Mouse (Mus musculus) hindbrain, postnatal 0 days (tissue): ENCODE measurements around the gene Hoxb8. TPM values are rescaled to one million over a fixed set of nuclear protein-coding genes. Genes with fewer than 3 reads are reported as not detected.

Experiments used
- ATAC-seq: fragments of 200-750 bp; cut with Nextera tagmentation; 2 replicates; pipeline ENCODE4 v1.8.0; 2017; ENCODE audit warnings: mild to moderate bottlenecking, moderate TSS enrichment, moderate library complexity
- DNase-seq: peaks from one replicate; pipeline ENCODE4 v3.0.0-alpha.2; 2015; ENCODE audit warnings: low spot score
- H3K27ac ChIP-seq: fragments of 300-500 bp; sonication (generic); 2 replicates; pipeline ENCODE4 v1.5.1; 2014; ENCODE audit warnings: mild to moderate bottlenecking
- H3K27me3 ChIP-seq: fragments of 300-500 bp; sonication (generic); 2 replicates; pipeline ENCODE4 v1.6.1; 2014; ENCODE audit warnings: low read length, mixed read lengths; ENCODE audit not compliant: insufficient read depth
- H3K36me3 ChIP-seq: fragments of 300-500 bp; sonication (generic); 2 replicates; pipeline ENCODE4 v1.6.1; 2014; ENCODE audit warnings: low read length, mixed read lengths; ENCODE audit not compliant: insufficient read depth
- H3K4me1 ChIP-seq: fragments of 300-500 bp; sonication (generic); 2 replicates; pipeline ENCODE4 v1.6.1; 2014; ENCODE audit warnings: antibody characterized with exemption, low read length, mixed read lengths; ENCODE audit not compliant: insufficient read depth
- H3K4me2 ChIP-seq: fragments of 300-500 bp; sonication (generic); 2 replicates; pipeline ENCODE4 v1.6.1; 2014; ENCODE audit warnings: low read depth, mild to moderate bottlenecking, low read length, moderate library complexity, mixed read lengths
- H3K4me3 ChIP-seq: fragments of 300-500 bp; sonication (generic); 2 replicates; pipeline ENCODE4 v1.5.1; 2014; ENCODE audit warnings: low read length
- H3K9ac ChIP-seq: fragments of 300-500 bp; sonication (generic); replicated peaks from 2 replicates; pipeline ENCODE4 v1.6.1; 2014; ENCODE audit warnings: mild to moderate bottlenecking, low read length, moderate library complexity, mixed read lengths
- H3K9me3 ChIP-seq: fragments of 300-500 bp; sonication (generic); 2 replicates; pipeline ENCODE4 v1.6.1; 2016; ENCODE audit warnings: low read length, mixed read lengths
- CTCF ChIP-seq: IDR thresholded peaks from 2 replicates; pipeline ENCODE4 v1.5.1; 2016; ENCODE audit warnings: antibody characterized with exemption, control low read depth, low read depth
- WGBS: fragments of 180-500 bp; shearing (Covaris S2); extraction: QIAGEN DNeasy Blood & Tissue Kit; methylation state at CpG from one replicate; pipeline ENCODE4 v1.1.7; 2014; 5-methylcytosine and 5-hydroxymethylcytosine counted together
- polyA plus RNA-seq: library from polyadenylated mRNA; unstranded; fragments of >200 nt; fragmentation: Nextera tagmentation; extraction: Ambion mirVana; gene quantifications from 2 replicates; pipeline ENCODE4 v1.2.1, GENCODE M21; 2015
- total RNA-seq: library from RNA; depleted of rRNA; stranded (reverse); fragments of >200 nt; gene quantifications from 2 replicates; pipeline ENCODE4 v1.2.3, GENCODE M21; 2014

Hoxb8 gene
- total and polyA plus RNA-seq, 2 experiments from 2014 or later = 4.6 to 28.0 TPM

DNA sequence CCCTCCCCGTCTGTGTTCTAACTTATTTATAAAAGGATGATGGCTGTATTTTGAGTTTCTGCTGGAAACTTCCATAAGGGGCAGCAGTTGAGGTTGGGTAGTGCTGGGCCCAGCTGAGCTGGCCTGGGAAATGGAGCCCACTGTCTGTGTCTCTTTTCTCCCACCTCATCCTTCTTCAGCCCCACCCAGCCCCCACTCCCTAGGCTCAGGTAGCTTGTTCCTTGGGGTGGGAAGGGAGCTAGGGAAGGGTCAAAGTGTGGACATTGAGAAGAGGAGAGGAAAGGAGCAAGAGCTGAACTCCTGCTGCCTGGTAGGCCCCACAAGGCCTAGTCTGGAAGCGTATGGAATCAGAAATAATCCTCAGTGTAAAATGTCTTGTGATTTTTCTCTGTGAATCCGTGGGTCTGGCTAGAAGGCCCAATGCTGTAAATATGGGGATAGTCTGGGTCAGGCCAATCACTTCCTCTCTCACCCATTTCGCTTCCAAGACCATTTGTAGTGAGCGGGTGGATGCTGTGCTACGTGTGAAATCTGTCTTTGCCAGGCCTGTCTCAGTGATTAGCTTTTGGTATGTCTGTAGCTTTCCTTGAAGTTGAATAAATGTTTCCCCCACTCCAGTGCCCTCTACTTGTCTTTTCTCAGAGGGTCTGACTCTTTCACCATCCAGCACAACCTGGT lies 23.9 kb downstream of the Hoxb8 start:
- Histone ChIP-seq H3K27ac (peak overlapping the region; percentile 29; the same call in 1 of the 2 replicates), H3K9ac (no peak overlapping the region), H3K4me1 (no peaks in the 10 kb centered on the region), H3K27me3 (peaks cover 83% of the 10 kb centered on the region), H3K4me2 (peak overlapping the region; percentile 30), H3K9me3 (no peaks in the 10 kb centered on the region), H3K36me3 (no peaks in the 10 kb centered on the region), H3K4me3 (0 out of 2 replicates have a peak overlapping the region, but pooled peaks have one; percentile 5)
- TF ChIP-seq CTCF = no peak
- 46% methylated on average over 6 of the region's 6 CpGs for WGBS
- DNase-seq = no peak
- no peak for ATAC-seq

DNA sequence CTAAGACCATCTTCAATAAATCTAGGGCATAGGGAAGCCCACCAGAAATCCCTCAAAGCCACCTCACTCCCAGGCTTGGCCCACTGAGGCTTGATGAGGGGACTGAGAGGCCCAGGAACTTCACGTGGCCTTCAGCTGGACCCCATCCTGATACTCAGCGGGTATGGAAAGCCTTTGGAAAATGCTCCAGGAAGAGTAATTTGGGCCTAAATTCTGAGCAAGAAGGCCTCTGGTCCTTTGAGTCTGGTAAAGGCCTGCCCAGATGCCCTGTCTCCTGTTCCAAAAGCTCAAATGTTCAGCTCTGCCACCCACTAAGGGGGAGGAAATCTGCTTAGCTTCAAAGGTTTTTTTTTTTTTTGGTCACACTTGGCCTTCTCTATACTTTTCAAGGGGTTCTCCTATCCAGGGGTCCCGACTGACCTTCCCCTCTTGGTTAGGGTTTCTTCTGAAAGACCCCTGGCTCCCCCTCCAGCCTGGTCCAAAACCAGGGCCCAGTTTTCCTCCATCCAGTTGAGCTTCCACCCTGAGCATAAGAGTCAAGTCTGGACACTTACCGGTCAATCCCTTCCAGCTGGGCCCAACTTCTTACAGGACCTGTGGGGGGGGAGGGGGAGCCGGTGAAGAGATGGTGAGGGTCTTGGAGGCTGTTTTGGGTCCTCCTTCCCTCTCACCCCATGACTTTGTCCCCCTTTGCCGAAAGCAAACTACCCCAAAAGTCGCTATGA lies 24.6 kb downstream of the Hoxb8 start:
- TF ChIP-seq CTCF = no peak
- H3K27me3 ChIP-seq = peaks cover 84% of the 10 kb centered on the region
- WGBS = 22% methylated on average over 7 of the region's 7 CpGs
- H3K9ac ChIP-seq = no peak overlapping the region
- no peaks in the 10 kb centered on the region for H3K9me3 ChIP-seq
- no peak for ATAC-seq
- H3K27ac ChIP-seq = no peak overlapping the region
- H3K4me3 ChIP-seq = no peak overlapping the region
- peak overlapping the region; percentile 30 for H3K4me2 ChIP-seq
- no peaks in the 10 kb centered on the region for H3K4me1 ChIP-seq
- DNase-seq = no peak
- H3K36me3 ChIP-seq = no peaks in the 10 kb centered on the region

DNA sequence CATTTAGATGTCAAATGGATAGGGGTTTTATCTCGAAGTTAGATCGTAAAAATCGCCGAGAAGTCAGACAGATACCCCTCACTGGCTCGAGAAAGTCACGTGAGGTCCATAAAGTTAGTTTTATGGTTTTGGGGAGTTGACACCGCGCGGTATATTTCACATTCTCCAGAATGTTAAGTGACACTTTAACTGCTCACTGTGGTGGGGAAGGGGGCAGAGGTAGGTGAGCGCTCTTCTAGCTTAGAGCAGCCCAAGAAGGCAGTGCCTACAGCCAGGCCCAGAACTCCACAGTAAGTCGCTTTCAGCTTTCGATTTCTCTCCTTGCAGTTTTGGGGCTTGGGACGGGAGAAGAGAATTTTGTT lies 25.2 kb downstream of the Hoxb8 start:
- H3K4me3 ChIP-seq = no peak overlapping the region
- H3K4me1 ChIP-seq = no peaks in the 10 kb centered on the region
- WGBS = 17% methylated on average over 13 of the region's 13 CpGs
- H3K4me2 ChIP-seq = peak overlapping the region; percentile 30
- H3K27ac ChIP-seq = no peak overlapping the region
- H3K36me3 ChIP-seq = no peaks in the 10 kb centered on the region
- ATAC-seq = no peak
- no peak overlapping the region for H3K9ac ChIP-seq
- no peak for TF ChIP-seq CTCF
- peaks cover 84% of the 10 kb centered on the region for H3K27me3 ChIP-seq
- DNase-seq = no peak
- no peaks in the 10 kb centered on the region for H3K9me3 ChIP-seq

DNA sequence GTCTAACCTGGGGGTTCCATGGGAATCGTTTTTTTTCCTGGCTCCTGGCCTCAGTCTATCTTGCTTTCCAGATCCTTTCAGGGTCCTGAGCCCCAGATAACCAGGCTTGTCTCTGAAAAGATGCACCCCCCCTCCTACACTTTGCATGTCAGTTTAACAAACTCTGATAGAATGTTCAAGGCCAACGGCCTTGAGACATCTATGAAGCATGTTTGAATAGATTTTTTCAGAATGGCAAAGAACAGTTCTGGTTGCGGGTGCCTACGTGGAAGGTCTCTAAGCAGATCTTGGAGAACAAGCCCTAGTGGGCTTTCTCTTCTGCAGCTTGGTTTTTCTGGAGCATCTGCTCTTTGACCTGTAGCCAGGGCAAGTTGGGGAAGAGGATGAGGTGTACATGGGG lies 27.1 kb downstream of the Hoxb8 start:
- H3K27ac ChIP-seq = 0 out of 2 replicates have a peak overlapping the region, but pooled peaks have one; percentile 27
- 0 out of 2 replicates have a peak overlapping the region, but pooled peaks have one; percentile 2 for H3K9ac ChIP-seq
- WGBS = 20% methylated on average over 4 of the region's 4 CpGs
- H3K4me2 ChIP-seq = peak overlapping the region; percentile 30
- no peaks in the 10 kb centered on the region for H3K4me1 ChIP-seq
- no peak for ATAC-seq
- TF ChIP-seq CTCF = no peak
- no peak overlapping the region for H3K4me3 ChIP-seq
- H3K27me3 ChIP-seq = peaks cover 95% of the 10 kb centered on the region
- no peak for DNase-seq
- no peaks in the 10 kb centered on the region for H3K9me3 ChIP-seq
- no peaks in the 10 kb centered on the region for H3K36me3 ChIP-seq

DNA sequence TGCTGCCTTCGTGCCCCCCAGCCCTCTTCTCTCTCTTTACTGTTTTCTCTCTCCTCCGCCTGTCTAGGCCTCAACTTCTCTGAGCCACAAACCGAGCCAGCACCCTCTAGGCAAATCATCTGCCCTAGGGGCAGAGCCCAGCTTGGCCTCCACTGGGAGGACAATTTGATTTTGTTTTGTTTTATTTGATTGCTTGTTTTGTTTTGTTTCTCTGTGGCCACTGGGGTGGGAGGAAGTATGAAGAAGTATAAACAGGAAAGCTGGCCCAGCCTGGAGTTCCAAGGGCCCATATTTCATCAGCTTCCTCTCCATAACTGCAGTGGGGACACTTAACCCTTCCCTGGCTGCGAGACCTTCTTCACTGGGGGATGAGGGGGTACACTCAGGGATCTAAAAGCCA lies 27.6 kb downstream of the Hoxb8 start:
- H3K4me3 ChIP-seq = no peak overlapping the region
- H3K27ac ChIP-seq = no peak overlapping the region
- H3K4me2 ChIP-seq = 0 out of 2 replicates have a peak overlapping the region, but pooled peaks have one; percentile 30

DNA sequence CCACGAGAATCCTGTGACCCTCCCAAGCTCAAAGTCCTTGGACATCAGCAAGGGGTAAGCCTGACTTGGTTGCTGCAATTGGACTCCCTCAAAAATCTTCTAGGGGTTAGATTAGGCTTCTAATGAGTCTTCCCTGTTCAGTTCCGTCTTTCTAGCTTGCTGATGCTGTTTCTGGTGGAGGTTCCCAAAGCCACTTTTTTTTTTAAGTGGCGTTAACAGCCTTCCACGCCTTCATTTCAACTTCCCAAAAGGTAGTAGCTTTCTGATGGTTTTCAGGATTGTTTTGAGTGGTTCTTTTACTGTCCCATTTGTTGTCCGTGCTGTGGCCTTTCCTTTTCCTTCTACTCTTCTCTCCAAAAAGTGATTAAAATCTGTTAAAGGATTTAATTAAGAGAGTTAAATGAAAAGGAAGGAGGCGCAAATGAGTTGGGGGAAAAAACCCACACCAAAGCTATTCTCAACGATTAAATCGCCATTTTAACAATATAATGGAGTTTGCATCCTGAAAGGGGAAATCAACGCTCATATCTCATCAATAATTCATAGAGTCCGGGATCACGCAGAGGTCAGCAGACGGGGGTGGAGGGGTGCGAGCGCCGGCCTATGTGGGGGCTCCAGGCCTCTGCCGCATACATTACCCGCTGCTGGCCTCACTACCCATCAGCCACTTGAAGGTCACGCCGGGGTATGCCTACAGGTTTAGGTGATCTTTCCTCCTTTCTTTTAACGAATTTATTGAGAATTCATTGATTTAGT lies 28.7 kb downstream of the Hoxb8 start:
- no peak overlapping the region; the same call in 1 of the 2 replicates for H3K4me2 ChIP-seq
- 0 out of 2 replicates have a peak overlapping the region, but pooled peaks have one; percentile 36 for H3K27ac ChIP-seq
- H3K4me3 ChIP-seq = no peak overlapping the region
- peaks cover 97% of the 10 kb centered on the region for H3K27me3 ChIP-seq
- no peaks in the 10 kb centered on the region for H3K4me1 ChIP-seq
- 0 out of 2 replicates have a peak overlapping the region, but pooled peaks have one; percentile 13 for H3K9ac ChIP-seq
- no peaks in the 10 kb centered on the region for H3K36me3 ChIP-seq
- ATAC-seq (no peak), DNase-seq (no peak)
- WGBS = 7% methylated on average over 20 of the region's 20 CpGs
- TF ChIP-seq CTCF = no peak
- no peaks in the 10 kb centered on the region for H3K9me3 ChIP-seq

More for the DNA sequence above, 27.6 kb downstream of the Hoxb8 start:
- Histone ChIP-seq H3K27me3 (peaks cover 99% of the 10 kb centered on the region), H3K9me3 (no peaks in the 10 kb centered on the region), H3K36me3 (no peaks in the 10 kb centered on the region), H3K9ac (0 out of 2 replicates have a peak overlapping the region, but pooled peaks have one; percentile 2), H3K4me1 (no peaks in the 10 kb centered on the region)
- WGBS = 12% methylated on average over 4 of the region's 4 CpGs
- DNase-seq (no peak), ATAC-seq (no peak)
- no peak for TF ChIP-seq CTCF
